Mouse (Mus musculus) hindbrain, embryonic 11.5 days (tissue): ENCODE data around the gene Tmprss15. TPM values are rescaled to one million over a fixed set of nuclear protein-coding genes. Genes with fewer than 3 reads are reported as not detected.
A peak's percentile ranks its signal among the peaks of the same experiment; 100 is the strongest.

Experiments
- ATAC-seq: fragments of 200-750 bp; cut with Nextera tagmentation; 2 replicates; pipeline ENCODE4 v1.8.0; 2017; ENCODE audit warnings: mild to moderate bottlenecking, moderate TSS enrichment, moderate library complexity; ENCODE audit not compliant: low FRiP score
- DNase-seq: peaks from one replicate; pipeline ENCODE4 v3.0.0-alpha.2; 2015; ENCODE audit warnings: low spot score
- H3K27ac ChIP-seq: fragments of 300-500 bp; sonication (generic); 2 replicates; pipeline ENCODE4 v1.5.1; 2014; ENCODE audit warnings: mild to moderate bottlenecking, low read depth, low read length
- H3K27me3 ChIP-seq: fragments of 300-500 bp; sonication (generic); 2 replicates; pipeline ENCODE4 v1.6.1; 2014; ENCODE audit warnings: mild to moderate bottlenecking, low read length, moderate library complexity, mixed read lengths; ENCODE audit not compliant: control insufficient read depth, insufficient read depth
- H3K36me3 ChIP-seq: fragments of 300-500 bp; sonication (generic); 2 replicates; pipeline ENCODE4 v1.6.1; 2014; ENCODE audit warnings: mild to moderate bottlenecking, low read length, moderate library complexity, mixed read lengths; ENCODE audit not compliant: control insufficient read depth, insufficient read depth
- H3K4me1 ChIP-seq: fragments of 300-500 bp; sonication (generic); replicated peaks from 2 replicates; pipeline ENCODE4 v1.6.1; 2014; ENCODE audit warnings: low read length, mixed read lengths; ENCODE audit not compliant: control insufficient read depth, insufficient read depth
- H3K4me2 ChIP-seq: fragments of 300-500 bp; sonication (generic); replicated peaks from 2 replicates; pipeline ENCODE4 v1.6.1; 2014; ENCODE audit warnings: mild to moderate bottlenecking, low read depth, low read length
- H3K4me3 ChIP-seq: fragments of 300-500 bp; sonication (generic); 2 replicates; pipeline ENCODE4 v1.5.1; 2014; ENCODE audit warnings: low read depth, low read length
- H3K9ac ChIP-seq: fragments of 300-500 bp; sonication (generic); 2 replicates; pipeline ENCODE4 v1.6.1; 2014; ENCODE audit warnings: low read depth, low read length
- H3K9me3 ChIP-seq: fragments of 300-500 bp; sonication (generic); 2 replicates; pipeline ENCODE4 v1.6.1; 2016; ENCODE audit warnings: low read length; ENCODE audit not compliant: control insufficient read depth
- WGBS: fragments of 180-500 bp; shearing (Covaris S2); extraction: QIAGEN DNeasy Blood & Tissue Kit; methylation state at CpG from one replicate; pipeline ENCODE4 v1.1.7; 2014; 5-methylcytosine and 5-hydroxymethylcytosine counted together
- polyA plus RNA-seq: library from polyadenylated mRNA; unstranded; fragments of >200 nt; fragmentation: Nextera tagmentation; extraction: Ambion mirVana; gene quantifications from 2 replicates; pipeline ENCODE4 v1.2.1, GENCODE M21; 2014

Tmprss15 gene
- polyA plus RNA-seq, 1 experiment from 2014 or later = not detected

- H3K9ac ChIP-seq = no peak overlapping the region
- ATAC-seq (no peak), DNase-seq (no peak)
- H3K36me3 ChIP-seq = no peaks in the 10 kb centered on the region
- 78% methylated on average over 2 of the region's 2 CpGs for WGBS
- no peaks in the 10 kb centered on the region for H3K9me3 ChIP-seq
- H3K27ac ChIP-seq = no peak overlapping the region
- no peak overlapping the region for H3K4me3 ChIP-seq
- H3K27me3 ChIP-seq = no peaks in the 10 kb centered on the region
- no peak overlapping the region for H3K4me2 ChIP-seq
- no peaks in the 10 kb centered on the region for H3K4me1 ChIP-seq
These were observed 58.3 kb downstream of the Tmprss15 start for GRCm38 (mm10) chr16:79032593-79032992.

- Histone ChIP-seq H3K4me2 (no peak overlapping the region), H3K4me1 (no peaks in the 10 kb centered on the region), H3K36me3 (no peaks in the 10 kb centered on the region), H3K9me3 (no peaks in the 10 kb centered on the region), H3K27me3 (no peaks in the 10 kb centered on the region), H3K9ac (no peak overlapping the region), H3K4me3 (no peak overlapping the region), H3K27ac (no peak overlapping the region)
- DNase-seq = no peak
- 83% methylated on average over 2 of the region's 2 CpGs for WGBS
- no peak for ATAC-seq
These were observed 88.1 kb downstream of the Tmprss15 start for GRCm38 (mm10) chr16:79002812-79003211.

GRCm38 (mm10) chr16:79001679-79002078, 89.2 kb downstream of the Tmprss15 start:
- no peaks in the 10 kb centered on the region for H3K36me3 ChIP-seq
- H3K4me3 ChIP-seq = no peak overlapping the region
- no peak overlapping the region for H3K4me2 ChIP-seq
- H3K4me1 ChIP-seq = no peaks in the 10 kb centered on the region
- ATAC-seq = no peak
- H3K9ac ChIP-seq = no peak overlapping the region
- H3K27me3 ChIP-seq = no peaks in the 10 kb centered on the region
- no peaks in the 10 kb centered on the region for H3K9me3 ChIP-seq
- no peak overlapping the region for H3K27ac ChIP-seq
- DNase-seq = no peak
- WGBS = 88% methylated on average over 9 of the region's 9 CpGs

- H3K9ac ChIP-seq = no peak overlapping the region
- no peak for ATAC-seq
These were observed 114.5 kb downstream of the Tmprss15 start for GRCm38 (mm10) chr16:78976384-78976783.

DNA sequence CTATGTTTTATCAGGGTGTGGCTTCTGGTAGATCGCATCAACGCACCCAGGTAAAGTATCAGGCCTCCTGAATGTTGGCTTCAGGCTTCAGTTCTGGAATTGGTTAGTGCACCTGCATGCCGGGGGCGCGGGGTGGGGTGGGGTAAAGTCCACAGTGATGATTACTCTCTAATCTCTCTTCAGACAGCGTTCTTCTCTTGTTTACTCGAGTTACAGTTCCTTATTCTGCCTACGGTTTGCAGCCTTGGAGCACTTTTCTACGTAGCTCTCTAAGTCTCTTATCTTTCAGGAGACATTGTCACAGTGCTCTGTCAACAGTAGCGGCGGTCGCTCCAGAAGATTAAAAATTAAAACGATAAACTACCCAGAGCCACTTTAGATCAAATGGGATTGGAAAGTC, 116.8 kb downstream of the Tmprss15 start:
- ATAC-seq (no peak), DNase-seq (no peak)
- whole genome bisulfite sequencing = 92% methylated on average over 13 of the region's 13 CpGs
- H3K9me3 ChIP-seq = no peaks in the 10 kb centered on the region
- H3K27ac ChIP-seq = no peak overlapping the region
- H3K9ac ChIP-seq = no peak overlapping the region
- H3K4me1 ChIP-seq = no peaks in the 10 kb centered on the region
- H3K4me2 ChIP-seq = no peak overlapping the region
- H3K36me3 ChIP-seq = no peaks in the 10 kb centered on the region
- H3K4me3 ChIP-seq = no peak overlapping the region
- no peaks in the 10 kb centered on the region for H3K27me3 ChIP-seq

More at GRCm38 (mm10) chr16:78976384-78976783, 114.5 kb downstream of the Tmprss15 start:
- 77% methylated on average over 8 of the region's 8 CpGs for WGBS
- Histone ChIP-seq H3K4me1 (no peaks in the 10 kb centered on the region), H3K9me3 (no peaks in the 10 kb centered on the region), H3K4me2 (no peak overlapping the region), H3K27ac (no peak overlapping the region), H3K36me3 (no peaks in the 10 kb centered on the region), H3K4me3 (no peak overlapping the region), H3K27me3 (no peaks in the 10 kb centered on the region)
- no peak for DNase-seq

DNA sequence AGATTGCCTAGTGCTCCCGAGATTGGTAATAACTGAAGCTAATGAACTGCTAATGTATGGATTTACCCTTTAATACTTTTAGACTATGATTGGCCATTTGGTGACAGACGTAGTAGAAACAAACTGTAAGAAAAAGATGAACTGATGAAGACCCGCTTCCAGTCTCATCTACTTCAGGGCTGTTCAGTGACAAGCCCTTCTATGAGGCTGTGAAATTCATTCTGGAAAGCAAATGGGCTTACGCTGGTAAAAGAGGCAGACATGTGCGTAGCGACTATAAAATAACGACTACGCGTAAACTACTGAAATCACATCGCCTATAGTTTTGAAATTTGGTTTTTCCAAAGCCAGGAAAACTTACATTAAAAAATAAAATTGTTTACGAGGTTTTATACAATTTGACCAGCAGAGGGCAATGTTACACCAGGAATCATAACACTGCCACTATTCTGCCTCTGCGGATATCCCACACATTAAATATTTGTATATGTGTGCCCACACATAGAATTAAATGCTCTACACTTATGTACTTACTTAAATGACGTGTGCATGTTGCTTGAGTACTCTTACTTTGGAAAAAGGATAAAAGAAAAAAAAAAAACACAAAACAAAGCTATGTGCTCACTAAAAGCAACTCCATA, 121.7 kb downstream of the Tmprss15 start:
- Histone ChIP-seq H3K9me3 (no peaks in the 10 kb centered on the region), H3K9ac (no peak overlapping the region), H3K4me3 (no peak overlapping the region), H3K4me2 (no peak overlapping the region), H3K36me3 (no peaks in the 10 kb centered on the region), H3K27ac (no peak overlapping the region), H3K27me3 (no peaks in the 10 kb centered on the region), H3K4me1 (no peaks in the 10 kb centered on the region)
- DNase-seq = peak; percentile 65
- no peak; the same call in 1 of the 2 replicates for ATAC-seq
- 36% methylated on average over 13 of the region's 13 CpGs for WGBS

DNA sequence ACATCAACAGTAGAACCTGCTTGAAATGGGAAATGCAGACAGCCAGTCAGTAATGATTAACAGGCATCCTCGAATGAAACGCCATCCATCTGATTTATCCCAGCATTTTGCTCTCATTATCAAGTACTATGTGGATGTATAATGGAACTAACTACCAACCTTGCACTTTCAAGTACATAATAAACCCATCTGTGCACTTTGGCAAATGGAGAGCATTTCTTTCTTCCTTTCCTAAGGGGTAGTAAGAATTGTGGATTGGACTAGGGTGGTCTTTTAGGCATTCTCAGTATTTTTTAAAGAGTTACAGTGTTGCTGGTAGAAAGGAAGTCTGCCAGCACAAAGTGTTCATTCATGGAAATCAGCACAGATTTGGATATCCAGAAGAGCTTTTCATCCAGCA, 133.5 kb downstream of the Tmprss15 start:
- H3K36me3 ChIP-seq = no peaks in the 10 kb centered on the region
- H3K9me3 ChIP-seq = no peaks in the 10 kb centered on the region
- ATAC-seq = no peak
- H3K4me1 ChIP-seq = no peaks in the 10 kb centered on the region
- WGBS = 73% methylated on average over 2 of the region's 2 CpGs
- H3K4me3 ChIP-seq = no peak overlapping the region
- no peak for DNase-seq
- H3K27ac ChIP-seq = no peak overlapping the region
- no peak overlapping the region for H3K9ac ChIP-seq
- no peak overlapping the region for H3K4me2 ChIP-seq
- H3K27me3 ChIP-seq = no peaks in the 10 kb centered on the region

GRCm38 (mm10) chr16:78950359-78950758, 140.5 kb downstream of the Tmprss15 start:
- Histone ChIP-seq H3K9ac (no peak overlapping the region), H3K4me2 (no peak overlapping the region), H3K4me3 (no peak overlapping the region), H3K27me3 (no peaks in the 10 kb centered on the region), H3K36me3 (no peaks in the 10 kb centered on the region), H3K4me1 (no peaks in the 10 kb centered on the region), H3K27ac (no peak overlapping the region), H3K9me3 (no peaks in the 10 kb centered on the region)
- ATAC-seq = no peak
- 83% methylated on average over 4 of the region's 4 CpGs for WGBS
- DNase-seq = no peak

DNA sequence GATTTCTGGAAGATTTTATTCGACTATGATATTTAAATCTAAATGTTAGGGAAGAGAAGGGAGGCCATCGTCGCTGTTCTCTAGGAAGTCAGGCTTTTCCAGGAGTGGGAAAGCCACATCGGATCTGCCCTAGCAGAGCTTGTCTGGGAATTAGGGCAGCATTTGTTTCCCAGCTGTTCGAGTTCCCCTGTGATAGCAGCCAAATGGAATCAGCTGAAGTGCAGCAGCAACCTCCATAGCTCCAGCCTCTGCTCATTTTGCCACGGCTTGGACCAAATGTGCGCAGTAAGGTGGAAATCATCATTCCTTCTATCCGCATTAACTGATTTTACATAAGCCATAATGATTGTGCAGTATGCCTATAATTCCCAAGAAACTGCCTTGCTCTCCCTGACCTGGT, 153.1 kb downstream of the Tmprss15 start:
- DNase-seq (no peak), ATAC-seq (no peak)
- Histone ChIP-seq H3K27ac (no peak overlapping the region), H3K4me1 (no peaks in the 10 kb centered on the region), H3K36me3 (no peaks in the 10 kb centered on the region), H3K9me3 (no peaks in the 10 kb centered on the region), H3K27me3 (no peaks in the 10 kb centered on the region), H3K4me2 (no peak overlapping the region), H3K9ac (no peak overlapping the region), H3K4me3 (no peak overlapping the region)
- WGBS = 79% methylated on average over 8 of the region's 8 CpGs
